Mouse (Mus musculus): ENCODE results near the gene Shank2.

DNA sequence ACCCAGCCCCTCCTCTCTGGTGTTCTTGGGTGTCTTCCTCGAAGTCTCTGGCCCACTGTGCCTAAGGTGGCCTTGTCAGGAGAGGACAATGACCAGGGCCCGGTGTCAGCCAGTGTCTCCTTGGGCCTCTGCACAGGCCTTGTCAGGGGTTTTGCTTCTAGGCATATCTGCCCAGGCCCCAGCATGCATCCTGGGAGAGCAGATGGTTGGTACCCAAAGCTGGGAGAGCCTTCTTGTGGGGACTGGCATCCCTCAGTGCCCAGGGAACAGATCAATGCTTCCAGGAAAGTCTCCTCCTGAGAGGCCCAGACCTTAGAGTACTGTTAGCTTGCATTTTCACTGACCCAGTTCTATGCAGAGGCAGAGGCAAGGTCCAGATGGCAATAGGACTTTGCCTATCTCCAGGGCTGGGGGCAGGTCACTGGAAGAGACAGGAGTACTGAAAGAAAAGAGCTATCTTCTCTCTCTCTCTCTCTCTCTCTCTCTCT, 327.7 kb downstream of the Shank2 start:
- no peak for TF ChIP-seq CHD2 (IDR thresholded peaks at IDR 0.05; ENCODE audit: low read depth, low read length)
- no peak for TF ChIP-seq HCFC1 (IDR thresholded peaks at IDR 0.05; ENCODE audit: borderline replicate concordance, insufficient read depth, low read length)
